Mouse (Mus musculus) bone marrow macrophage, adult 2 months (primary cell): ENCODE measurements around the gene Prrt1. TPM values are rescaled to one million over a fixed set of nuclear protein-coding genes. Genes with fewer than 3 reads are reported as not detected.

Experiments used
- H3K27ac ChIP-seq: 2 replicates; pipeline ENCODE4 v1.5.1; 2012; ENCODE audit warnings: low read depth, low read length; ENCODE audit not compliant: insufficient read depth
- H3K4me1 ChIP-seq: 2 replicates; pipeline ENCODE4 v1.6.1; 2012; ENCODE audit warnings: low read length; ENCODE audit not compliant: control insufficient read depth, insufficient read depth
- H3K4me3 ChIP-seq: 2 replicates; pipeline ENCODE4 v1.5.1; 2012; ENCODE audit warnings: mild to moderate bottlenecking, low read length, moderate library complexity; ENCODE audit not compliant: insufficient read depth
- CTCF ChIP-seq: IDR thresholded peaks from 2 replicates; pipeline ENCODE4 v1.5.1; 2012; ENCODE audit warnings: low read depth, mild to moderate bottlenecking, low read length, moderate library complexity
- POLR2A ChIP-seq: IDR thresholded peaks from 2 replicates; pipeline ENCODE4 v1.6.1; 2012; ENCODE audit warnings: mild to moderate bottlenecking, low read depth, low read length, borderline replicate concordance
- polyA plus RNA-seq: library from polyadenylated mRNA; stranded (reverse); fragments of >200 nt; gene quantifications from 2 replicates; pipeline ENCODE4 v1.2.4, GENCODE M21; 2012; ENCODE audit not compliant: missing spikeins, insufficient read depth, insufficient read length

Gene Prrt1
- polyA plus RNA-seq, 1 experiment = 1.3 TPM

- no peak overlapping the region for H3K4me3 ChIP-seq
- TF ChIP-seq POLR2A = no peak
- TF ChIP-seq CTCF = no peak
- no peak overlapping the region for H3K27ac ChIP-seq
- H3K4me1 ChIP-seq = peaks cover 4% of the 10 kb centered on the region; the same call in 1 of the 2 replicates
Observed at GRCm38 (mm10) chr17:34664472-34664871, 35.1 kb downstream of the Prrt1 start.

GRCm38 (mm10) chr17:34670235-34670634, 40.9 kb downstream of the Prrt1 start, which contains the start of gene Tnxb:
Gene Tnxb (plus strand): TSS chr17:34670535.
- TF ChIP-seq CTCF = no peak
- no peak for TF ChIP-seq POLR2A
- no peak within 1 kb of the TSS for H3K4me3 ChIP-seq
- H3K27ac ChIP-seq = no peak within 1 kb of the TSS
- no peaks in the 10 kb centered on the region for H3K4me1 ChIP-seq

- Histone ChIP-seq H3K4me3 (no peak overlapping the region), H3K27ac (no peak overlapping the region), H3K4me1 (no peaks in the 10 kb centered on the region)
- TF ChIP-seq POLR2A (no peak), CTCF (no peak)
Observed at GRCm38 (mm10) chr17:34671151-34672066, 42.1 kb downstream of the Prrt1 start.

GRCm38 (mm10) chr17:34672246-34672792, 43.0 kb downstream of the Prrt1 start:
- Histone ChIP-seq H3K27ac (no peak overlapping the region), H3K4me3 (no peak overlapping the region), H3K4me1 (no peaks in the 10 kb centered on the region)
- no peak for TF ChIP-seq POLR2A
- TF ChIP-seq CTCF = no peak

- Histone ChIP-seq H3K4me1 (no peaks in the 10 kb centered on the region), H3K27ac (no peak overlapping the region), H3K4me3 (no peak overlapping the region)
- TF ChIP-seq POLR2A = no peak
- TF ChIP-seq CTCF = no peak
Observed at GRCm38 (mm10) chr17:34673139-34673538, 43.8 kb downstream of the Prrt1 start.

- Histone ChIP-seq H3K4me3 (no peak overlapping the region), H3K27ac (no peak overlapping the region), H3K4me1 (no peaks in the 10 kb centered on the region)
- no peak for TF ChIP-seq POLR2A
- no peak for TF ChIP-seq CTCF
Observed at GRCm38 (mm10) chr17:34674524-34675204, 45.3 kb downstream of the Prrt1 start.

- TF ChIP-seq CTCF = no peak
- no peak for TF ChIP-seq POLR2A
- no peaks in the 10 kb centered on the region for H3K4me1 ChIP-seq
- no peak overlapping the region for H3K27ac ChIP-seq
- H3K4me3 ChIP-seq = no peak overlapping the region
Observed at GRCm38 (mm10) chr17:34675205-34676092, 46.1 kb downstream of the Prrt1 start.

- Histone ChIP-seq H3K27ac (no peak overlapping the region), H3K4me1 (no peaks in the 10 kb centered on the region; the same call in 1 of the 2 replicates), H3K4me3 (no peak overlapping the region)
Observed at GRCm38 (mm10) chr17:34676093-34676460, 46.7 kb downstream of the Prrt1 start.

GRCm38 (mm10) chr17:34676671-34677070, 47.3 kb downstream of the Prrt1 start:
- Histone ChIP-seq H3K4me3 (no peak overlapping the region), H3K4me1 (no peaks in the 10 kb centered on the region; the same call in 1 of the 2 replicates), H3K27ac (no peak overlapping the region)
- TF ChIP-seq CTCF (no peak), POLR2A (no peak)

More at GRCm38 (mm10) chr17:34676093-34676460, 46.7 kb downstream of the Prrt1 start:
- no peak for TF ChIP-seq POLR2A
- no peak for TF ChIP-seq CTCF
